Mouse (Mus musculus): ENCODE results near the gene Lhfpl4.

GRCm38 (mm10) chr6:113195596-113195992 is 410 bp upstream of the Lhfpl4 start:
- TF ChIP-seq CTCF (IDR thresholded peaks at IDR 0.05; ENCODE audit: low read depth, low read length) (no peak), POLR2A (IDR thresholded peaks at IDR 0.05; ENCODE audit: extremely low read depth, insufficient read depth, low read length) (no peak)

Measured in liver, adult 2 months (tissue).